ENCODE assay signal across 8 mouse cellular contexts in the genomic region with DNA sequence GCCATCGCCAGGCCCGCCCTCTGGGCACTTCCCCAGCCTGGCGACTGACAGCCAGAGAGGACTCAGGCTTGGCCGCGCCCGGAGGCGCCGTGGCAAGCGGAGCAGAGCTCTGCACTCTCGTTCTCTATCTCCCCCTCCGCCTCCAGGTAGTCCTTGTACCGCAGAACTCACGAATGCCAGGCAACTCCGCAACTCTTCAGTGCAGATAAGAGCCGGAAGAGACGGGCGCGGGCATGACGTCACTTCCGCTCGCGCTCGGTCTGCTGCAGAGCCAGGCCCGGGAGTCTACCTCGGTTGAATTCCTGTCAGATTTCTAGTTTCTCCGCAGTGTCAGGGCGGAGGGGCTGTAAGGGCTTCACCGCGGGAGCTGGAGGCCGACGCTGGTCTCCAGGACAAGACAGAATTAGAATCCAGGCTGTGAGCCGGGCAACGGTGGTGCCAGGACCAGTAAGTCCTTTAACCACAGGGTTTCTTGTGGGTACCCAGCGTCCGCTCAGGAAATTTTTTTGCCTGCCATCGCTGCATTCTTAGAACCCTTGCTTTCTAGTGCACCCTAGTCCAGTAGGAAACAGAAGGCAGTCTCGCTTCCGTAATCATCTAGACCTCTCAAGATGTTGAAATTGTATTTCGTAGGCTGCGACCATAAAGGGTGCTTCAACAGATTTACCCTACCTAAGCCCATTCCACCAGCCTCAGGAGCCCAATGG. TPM values are rescaled to one million over a fixed set of nuclear protein-coding genes. Genes with fewer than 3 reads are reported as not detected.
DNase-seq lines count a peak whose midpoint lies in the region; ATAC-seq lines count a peak whose summit lies in the region.

A gene (minus strand): TSS at position 220 of the 707 bp plus-strand sequence.

- no peaks in the 10 kb centered on the region for H3K27me3 ChIP-seq in hindbrain, embryonic 12.5 days

- peak; percentile 83 for DNase-seq in MN1 (ENCODE audit: low spot score)
- DNase-seq in cerebellum, adult 9-10 months: peak; percentile 85
- peak; percentile 78 to 90 for DNase-seq in frontal cortex, adult 2 months (ENCODE audit: extremely low spot score in 1 of 2, low spot score in 1 of 2)
- DNase-seq in layer of hippocampus, postnatal 14 days (ENCODE audit: low spot score in 2 of 2): peak; percentile 85 to 89
- peak; percentile 87 for DNase-seq in lung, postnatal 14 days
- peak; percentile 80 for DNase-seq in retina, adult 2 months (ENCODE audit: low read depth, low spot score)
- peak; percentile 82 to 89 for DNase-seq in thymus, postnatal 36 days

- peak within 1 kb of the TSS; percentile 88 for H3K4me3 ChIP-seq in hindbrain, embryonic 12.5 days

- H3K27ac ChIP-seq in hindbrain, embryonic 12.5 days: peak within 1 kb of the TSS; percentile 97

- peak within 1 kb of the TSS; percentile 89 for H3K9ac ChIP-seq in hindbrain, embryonic 12.5 days

- H3K9me3 ChIP-seq in hindbrain, embryonic 12.5 days (replicated peaks): no peaks in the 10 kb centered on the region

- peak; percentile 96 for ATAC-seq in hindbrain, embryonic 12.5 days (ENCODE audit: low FRiP score)

- peak within 1 kb of the TSS; percentile 81 for H3K4me2 ChIP-seq in hindbrain, embryonic 12.5 days (replicated peaks)

- H3K36me3 ChIP-seq in hindbrain, embryonic 12.5 days: peaks cover 20% of the 10 kb centered on the region

- H3K4me1 ChIP-seq in hindbrain, embryonic 12.5 days: peaks cover 28% of the 10 kb centered on the region

- WGBS in hindbrain, embryonic 12.5 days: 2% methylated on average over 40 of the region's 40 CpGs

RNA-seq across cellular contexts. Expression of the gene that starts here (rescaled TPM):
- 17.3 and 20.1 TPM in 2 replicates for polyA plus RNA-seq in frontal cortex, adult 2 months (2012; rRNA removed)
- 29.7 and 30.6 TPM in 2 replicates for polyA plus RNA-seq in hindbrain, embryonic 12.5 days (2016; fragmentation: Nextera tagmentation; extraction: Ambion mirVana)
- 10 to 100 TPM; 31.7 to 34.5 TPM for total RNA-seq in layer of hippocampus, postnatal 14 days (2021)

Comparison
In these comparisons a context has a peak if more than half of its experiments do, and no peak if none do; other contexts are left out.
1. Peak in every context shown above with its lines: DNase-seq, ATAC-seq, H3K4me3 ChIP-seq and H3K27ac ChIP-seq.